Mouse (Mus musculus) CD4-positive, CD25-positive, alpha-beta regulatory T cell, adult 9 weeks (primary cell): Measurements from ENCODE around the gene Tmem267. TPM values are rescaled to one million over a fixed set of nuclear protein-coding genes. Genes with fewer than 3 reads are reported as not detected.

Experiments used
- polyA plus RNA-seq: library from polyadenylated mRNA; unstranded; fragments of 100-300 nt; shearing (Covaris generic); gene quantifications from one replicate; pipeline ENCODE4 v1.2.1, GENCODE M21; 2017

The Tmem267 gene
- 1.7 TPM for polyA plus RNA-seq

DNA sequence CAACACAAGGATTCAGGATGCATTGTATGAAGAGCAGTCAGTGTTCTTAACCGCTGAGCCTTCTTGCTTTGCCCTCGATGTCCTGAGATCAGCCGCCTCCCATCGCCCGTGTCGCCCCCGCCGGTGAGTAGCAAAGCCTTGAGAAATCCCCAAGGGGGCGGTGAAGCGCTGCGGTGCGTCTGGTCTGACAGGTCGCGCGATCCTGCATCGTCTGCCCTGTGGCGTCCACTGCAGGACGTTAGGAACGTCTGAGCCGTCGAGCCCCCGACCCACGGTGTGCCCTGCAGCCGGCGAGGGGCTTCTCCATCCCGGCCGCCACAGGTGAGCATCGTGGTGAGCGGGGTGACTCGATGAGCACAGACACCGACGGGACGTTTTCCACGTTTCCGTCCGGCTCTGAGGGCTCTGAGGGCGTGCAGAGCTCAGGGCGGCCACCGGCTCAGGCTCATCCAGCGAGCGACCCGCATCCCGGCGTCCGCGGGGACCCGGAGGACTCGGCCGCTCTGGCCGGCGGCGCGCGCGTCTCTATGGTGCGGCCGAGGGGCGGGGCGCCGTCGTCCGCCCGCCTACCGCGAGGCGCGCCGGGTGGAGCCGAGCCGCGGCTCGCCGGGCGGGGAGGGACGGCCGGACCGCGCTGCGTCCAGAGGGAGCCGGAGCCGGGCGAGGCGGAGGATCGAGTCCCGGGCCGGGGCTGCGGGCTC is at the start of gene Tmem267, which contains the start of gene 3110070M22Rik:
Tmem267 (plus strand) TSS at position 160 of the 701 bp plus-strand sequence.
3110070M22Rik (minus strand) TSS at position 504 of the 701 bp plus-strand sequence.

DNA sequence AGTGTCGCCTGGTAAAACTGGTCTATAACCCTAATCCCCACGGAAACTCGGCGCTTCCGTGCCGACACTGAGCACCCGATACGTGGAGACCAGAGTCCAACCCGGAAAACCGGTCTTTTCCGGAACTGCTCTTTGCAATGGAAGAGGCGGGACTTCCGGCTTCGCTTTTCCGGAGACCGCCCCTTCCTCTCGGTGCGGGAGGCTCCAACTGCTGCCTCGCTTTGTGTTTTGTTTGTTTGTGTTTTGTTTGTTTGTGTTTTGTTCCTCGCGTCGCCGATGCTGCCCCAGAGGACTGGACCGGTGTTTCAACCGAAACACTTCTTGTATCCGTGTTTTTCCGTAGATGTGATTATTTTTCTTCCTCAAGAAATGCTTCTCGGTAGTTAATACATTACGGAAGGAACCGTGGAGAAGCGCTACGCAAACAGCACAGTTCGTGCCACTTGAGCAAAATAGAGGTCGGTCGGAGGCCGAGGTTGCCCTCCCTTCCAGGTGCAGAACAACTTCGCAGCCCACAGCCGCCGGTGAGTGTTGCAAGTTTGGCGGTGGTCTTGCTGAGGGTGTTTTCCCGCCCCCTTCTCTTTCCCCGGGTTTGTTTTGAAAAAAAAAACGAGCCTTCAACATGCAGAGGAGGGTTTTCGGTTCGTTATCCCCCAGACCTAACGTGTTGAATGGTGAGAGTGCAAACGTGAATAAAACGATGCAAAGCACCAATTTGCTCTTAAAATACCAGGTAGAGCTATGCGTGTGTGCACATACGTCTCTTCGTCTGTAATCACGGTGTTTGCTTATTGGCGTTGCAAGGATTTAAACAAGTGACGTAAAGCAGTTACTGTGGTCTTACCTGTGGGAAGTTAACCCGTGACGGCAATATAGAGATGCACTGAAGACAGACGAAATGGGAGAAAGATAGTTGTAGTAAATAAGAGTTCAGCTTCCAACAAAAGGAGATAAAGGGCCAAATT is 25.0 kb upstream of the Tmem267 start, which contains the start of gene 4833420G17Rik:
4833420G17Rik (plus strand) TSS at position 173 of the 965 bp plus-strand sequence.

DNA sequence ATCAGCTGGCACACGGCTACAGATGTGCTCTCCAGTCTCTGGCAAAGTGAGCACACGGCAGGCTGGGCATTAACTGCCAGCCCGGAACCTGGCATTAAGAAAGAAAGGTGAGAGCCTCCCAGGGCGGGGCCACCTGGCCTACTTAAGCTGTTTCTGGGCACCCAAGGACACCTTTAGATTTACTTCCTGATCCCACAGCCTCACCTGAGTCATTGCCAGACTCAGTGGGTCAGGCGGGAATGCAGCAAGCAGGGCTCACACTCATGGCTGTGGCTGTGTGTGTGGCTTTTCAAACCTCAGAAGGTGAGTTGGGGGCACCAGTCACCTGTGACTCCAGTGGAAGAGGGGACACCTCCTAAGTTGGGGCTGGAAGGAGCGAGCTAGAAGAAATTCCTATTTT is 135.8 kb downstream of the Tmem267 start, which contains the start of gene Ccl28:
Ccl28 (plus strand) TSS at position 186 of the 400 bp plus-strand sequence.

Other genes with a start within 250 kb of the Tmem267 start
- 5.7 TPM for gene Paip1, start 59.4 kb upstream of the Tmem267 start, polyA plus RNA-seq
- gene 4833420G17Rik, start 25.3 kb upstream of the Tmem267 start, polyA plus RNA-seq: 125 TPM
- 0.32 TPM for gene 3110070M22Rik, start 344 bp downstream of the Tmem267 start, polyA plus RNA-seq
- gene Ccl28, start 135.8 kb downstream of the Tmem267 start, polyA plus RNA-seq: 0.10 TPM
- 52.9 TPM for gene Hmgcs1, start 202.3 kb downstream of the Tmem267 start, polyA plus RNA-seq